9 mouse cellular contexts compared by ENCODE assay signal in genomic region chr2:122825406-122826236, GRCm38 (mm10).
DNase-seq lines count a peak whose midpoint lies in the region; TF ChIP-seq lines count a peak whose summit lies in the region.
"Had no signal": no experiment of that assay in that cellular context is flagged by ENCODE, and none has a peak within 500 bp of the region (broad histone marks: within the 10 kb centered on the region; RNA-seq: fewer than 3 reads in every experiment).

No protein-coding gene starts in this region.

- H3K4me3 ChIP-seq in ES-E14 (ENCODE audit: insufficient read depth in 1 of 2, low read depth in 1 of 2, low read length in 2 of 2, poor library complexity in 1 of 2, severe bottlenecking in 1 of 2): no peak overlapping the region
- H3K4me3 ChIP-seq in bone marrow macrophage, adult 2 months (ENCODE audit: insufficient read depth, low read length): no peak overlapping the region
- H3K4me3 ChIP-seq in forebrain, embryonic 10.5 days: no peak overlapping the region
- no peak overlapping the region for H3K4me3 ChIP-seq in hindbrain, embryonic 10.5 days
- H3K4me3 ChIP-seq: liver, embryonic 13.5 days had no signal

- H3K9ac ChIP-seq in ES-E14 (ENCODE audit: insufficient read depth, low read depth, low read length, poor library complexity, severe bottlenecking): no peak overlapping the region
- H3K9ac ChIP-seq: liver, embryonic 13.5 days had no signal

- H3K27ac ChIP-seq in ES-E14 (ENCODE audit: insufficient read depth, low read depth, low read length, poor library complexity, severe bottlenecking): no peak overlapping the region
- no peak overlapping the region for H3K27ac ChIP-seq in bone marrow macrophage, adult 2 months (ENCODE audit: insufficient read depth, low read depth, low read length)
- 0 out of 2 replicates have a peak overlapping the region, but pooled peaks have one; percentile 40 for H3K27ac ChIP-seq in forebrain, embryonic 10.5 days
- H3K27ac ChIP-seq in hindbrain, embryonic 10.5 days: no peak overlapping the region
- H3K27ac ChIP-seq: liver, embryonic 13.5 days had no signal

- no peaks in the 10 kb centered on the region for H3K4me1 ChIP-seq in ES-E14 (ENCODE audit: control insufficient read depth in 2 of 2, insufficient read depth in 2 of 2, low read length in 2 of 2, poor library complexity in 1 of 2)
- H3K4me1 ChIP-seq in bone marrow macrophage, adult 2 months (ENCODE audit: control insufficient read depth, insufficient read depth, low read length): no peaks in the 10 kb centered on the region
- H3K4me1 ChIP-seq in forebrain, embryonic 10.5 days: peaks cover 5% of the 10 kb centered on the region
- H3K4me1 ChIP-seq in hindbrain, embryonic 10.5 days (replicated peaks): peaks cover 3% of the 10 kb centered on the region; the same call in 1 of the 2 replicates
- H3K4me1 ChIP-seq: liver, embryonic 13.5 days had no signal

- DNase-seq in ES-E14 (ENCODE audit: low read depth, low spot score): peak; percentile 34
- peak; percentile 46 for DNase-seq in forebrain, embryonic 10.5 days (ENCODE audit: extremely low spot score, low spot score)
- DNase-seq in hindbrain, embryonic 10.5 days (ENCODE audit: low spot score): peak; percentile 54
- peak; percentile 30 for DNase-seq in layer of hippocampus, adult 9-10 months (ENCODE audit: low spot score)
- DNase-seq in lung, postnatal 14 days: peak; percentile 54
- DNase-seq in right cerebral cortex, adult 2 months (ENCODE audit: low spot score in 2 of 2): peak; percentile 71 to 76
- DNase-seq in c-Kit-positive CD71-positive TER-119-positive erythroid progenitor cells, embryonic 14.5 days (ENCODE audit: low spot score): no peak
- DNase-seq: liver, embryonic 13.5 days had no signal

- peak; percentile 94 for TF ChIP-seq CTCF in bone marrow macrophage, adult 2 months (IDR thresholded peaks at IDR 0.05; ENCODE audit: low read depth, low read length)

- no peak for TF ChIP-seq POLR2A in bone marrow macrophage, adult 2 months (IDR thresholded peaks at IDR 0.05; ENCODE audit: borderline replicate concordance, low read depth, low read length)

- in situ Hi-C loops in ES-E14 (cut with MboI; ENCODE audit: low sequenced_read_pairs in 2 of 2, unreplicated experiment in 2 of 2): no loop called here

- no peaks in the 10 kb centered on the region for H3K9me3 ChIP-seq in ES-E14 (ENCODE audit: control insufficient read depth, insufficient read depth, low read depth, low read length)
- no peaks in the 10 kb centered on the region for H3K9me3 ChIP-seq in forebrain, embryonic 10.5 days
- no peaks in the 10 kb centered on the region for H3K9me3 ChIP-seq in hindbrain, embryonic 10.5 days
- H3K9me3 ChIP-seq: liver, embryonic 13.5 days had no signal

- no peaks in the 10 kb centered on the region for H3K36me3 ChIP-seq in ES-E14 (ENCODE audit: control insufficient read depth, insufficient read depth, low read length, poor library complexity, severe bottlenecking)
- H3K36me3 ChIP-seq in forebrain, embryonic 10.5 days (replicated peaks): no peaks in the 10 kb centered on the region
- no peaks in the 10 kb centered on the region for H3K36me3 ChIP-seq in hindbrain, embryonic 10.5 days
- H3K36me3 ChIP-seq: liver, embryonic 13.5 days had no signal

- no peaks in the 10 kb centered on the region; the same call in 1 of the 2 replicates for H3K27me3 ChIP-seq in forebrain, embryonic 10.5 days (ENCODE audit: poor library complexity, severe bottlenecking)
- no peaks in the 10 kb centered on the region for H3K27me3 ChIP-seq in hindbrain, embryonic 10.5 days (ENCODE audit: insufficient read depth, poor library complexity, severe bottlenecking)
- H3K27me3 ChIP-seq: liver, embryonic 13.5 days had no signal

- WGBS in forebrain, embryonic 10.5 days: 42% methylated on average over 19 of the region's 19 CpGs
- WGBS in hindbrain, embryonic 10.5 days: 48% methylated on average over 19 of the region's 19 CpGs

TF ChIP-seq in ES-E14, 5 proteins besides CTCF, POLR2A, EP300 and RAD21:
- TF ChIP-seq MAFK (IDR thresholded peaks at IDR 0.05; ENCODE audit: insufficient read depth, low read depth, low read length): no peak
- no peak for TF ChIP-seq ZNF384 (IDR thresholded peaks at IDR 0.05; ENCODE audit: low read depth, low read length)
- no peak; the same call in 1 of the 2 replicates for TF ChIP-seq ZC3H11A (IDR thresholded peaks at IDR 0.05; ENCODE audit: borderline replicate concordance, low read depth, low read length)
- no peak for TF ChIP-seq CHD2 (IDR thresholded peaks at IDR 0.05; ENCODE audit: low read depth, low read length)
- no peak for TF ChIP-seq HCFC1 (IDR thresholded peaks at IDR 0.05; ENCODE audit: borderline replicate concordance, insufficient read depth, low read length)
